Mouse (Mus musculus) olfactory bulb, adult 2 months (tissue): ENCODE data around the gene Atp6v0e.

Experiments used
- CTCF ChIP-seq: fragments of 200-500 bp; IDR thresholded peaks from 2 replicates; pipeline ENCODE4 v1.5.1; 2012; ENCODE audit warnings: low read depth, mild to moderate bottlenecking, low read length, moderate library complexity; ENCODE audit not compliant: insufficient read depth
- POLR2A ChIP-seq: fragments of 200-500 bp; IDR thresholded peaks from 2 replicates; pipeline ENCODE4 v1.6.1; 2012; ENCODE audit warnings: mild to moderate bottlenecking, low read depth, low read length, moderate library complexity; ENCODE audit not compliant: insufficient read depth

GRCm38 (mm10) chr17:26691110-26691509 is 28.1 kb downstream of the Atp6v0e start:
- no peak for TF ChIP-seq POLR2A
- TF ChIP-seq CTCF: no peak
